Mouse (Mus musculus) myocyte (in vitro differentiated cells): ENCODE measurements around the gene Smpdl3b.

Experiments
- POLR2A ChIP-seq: IDR thresholded peaks from one replicate; pipeline ENCODE4 v1.6.1; 2011; ENCODE audit warnings: low read depth, mild to moderate bottlenecking, control low read depth, moderate library complexity; ENCODE audit not compliant: insufficient read length
- REST ChIP-seq: IDR thresholded peaks from one replicate; pipeline ENCODE4 v1.6.1; 2011; ENCODE audit warnings: mild to moderate bottlenecking, control low read depth, moderate library complexity; ENCODE audit not compliant: insufficient read depth, insufficient read length
- SRF ChIP-seq: IDR thresholded peaks from one replicate; pipeline ENCODE4 v1.6.1; 2011; ENCODE audit warnings: low read depth; ENCODE audit not compliant: control insufficient read depth, insufficient read length
- TCF12 ChIP-seq: IDR thresholded peaks from one replicate; pipeline ENCODE4 v1.6.1; 2011; ENCODE audit warnings: mild to moderate bottlenecking, control low read depth; ENCODE audit not compliant: poor library complexity, insufficient read depth, severe bottlenecking

- TF ChIP-seq POLR2A: no peak
- TF ChIP-seq TCF12: no peak
- no peak for TF ChIP-seq SRF
- TF ChIP-seq REST: no peak
These were observed 48.1 kb upstream of the Smpdl3b start for GRCm38 (mm10) chr4:132805146-132805545.
